ENCODE assay signal across 8 mouse cellular contexts in the genomic region with DNA sequence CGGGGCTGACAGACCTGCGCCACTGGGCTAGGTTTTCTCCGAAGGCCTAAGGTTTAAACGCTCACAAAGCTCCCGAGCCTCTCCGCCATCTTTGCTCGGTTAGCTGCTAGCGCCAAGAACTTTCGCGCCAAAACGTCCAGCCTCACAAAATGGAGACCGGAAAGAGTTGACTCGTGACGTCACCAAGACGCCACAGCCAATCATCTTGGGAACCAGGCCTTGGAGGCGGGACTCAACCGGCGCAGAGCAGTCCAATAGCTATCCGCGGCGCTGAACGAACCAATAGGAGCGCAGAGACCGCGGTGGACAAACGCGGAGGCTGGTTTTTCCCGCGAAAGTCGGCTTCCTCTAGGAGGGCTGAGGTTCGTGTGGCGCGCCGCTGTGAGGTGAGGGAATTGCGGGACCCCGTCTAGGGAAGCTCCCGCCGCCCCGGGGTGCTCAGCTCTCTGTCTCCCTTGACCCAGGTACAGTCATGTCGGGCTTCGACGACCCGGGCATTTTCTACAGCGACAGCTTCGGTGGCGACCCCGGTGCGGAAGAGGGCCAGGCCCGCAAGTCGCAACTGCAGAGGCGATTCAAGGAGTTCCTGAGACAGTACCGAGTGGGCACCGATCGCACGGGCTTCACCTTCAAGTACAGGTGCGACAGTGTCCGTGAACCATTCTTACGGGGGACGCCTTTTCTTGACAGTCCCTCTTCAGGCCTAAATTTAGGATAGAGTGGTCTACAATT. TPM values are rescaled to one million over a fixed set of nuclear protein-coding genes. Genes with fewer than 3 reads are reported as not detected.
DNase-seq lines count a peak whose midpoint lies in the region; ATAC-seq and TF ChIP-seq lines count a peak whose summit lies in the region.

Mcm5 (plus strand) TSS at position 334 of the 732 bp plus-strand sequence.

- TF ChIP-seq POLR2A in ES-Bruce4 (IDR thresholded peaks at IDR 0.05; ENCODE audit: insufficient read depth, low read length): peak; percentile 43

- intact Hi-C loops in heart, postnatal 10 days (cut with DNase I): loop anchor here (2.0 to 5.0 kb wide), 2 partner anchors 15 to 117 kb away; partner anchors contain the start of gene Hmgxb4

- peak within 1 kb of the TSS; percentile 95 for H3K4me3 ChIP-seq in ES-Bruce4 (ENCODE audit: low read depth, low read length)
- peak within 1 kb of the TSS; percentile 78 for H3K4me3 ChIP-seq in forebrain, embryonic 13.5 days
- peak within 1 kb of the TSS; percentile 87 for H3K4me3 ChIP-seq in liver, postnatal 0 days (ENCODE audit: low read depth, low read length)
- peak within 1 kb of the TSS; percentile 62 for H3K4me3 ChIP-seq in neural tube, embryonic 14.5 days (ENCODE audit: low read depth, low read length)

- H3K4me2 ChIP-seq in forebrain, embryonic 13.5 days: peak within 1 kb of the TSS; percentile 78
- H3K4me2 ChIP-seq in liver, postnatal 0 days (ENCODE audit: low read depth, low read length): peak within 1 kb of the TSS; percentile 94
- peak within 1 kb of the TSS; percentile 84 for H3K4me2 ChIP-seq in neural tube, embryonic 14.5 days (ENCODE audit: low read depth, low read length)

- no peak for TF ChIP-seq CTCF in ES-Bruce4 (IDR thresholded peaks at IDR 0.05; ENCODE audit: low read depth, low read length)
- no peak for TF ChIP-seq CTCF in liver, postnatal 0 days (IDR thresholded peaks at IDR 0.05; ENCODE audit: low read depth)

- peak within 1 kb of the TSS; percentile 92 for H3K9ac ChIP-seq in ES-Bruce4 (ENCODE audit: low read depth, poor library complexity, severe bottlenecking)
- H3K9ac ChIP-seq in forebrain, embryonic 13.5 days: peak within 1 kb of the TSS; percentile 77
- peak within 1 kb of the TSS; percentile 89 for H3K9ac ChIP-seq in liver, postnatal 0 days (replicated peaks)
- H3K9ac ChIP-seq in neural tube, embryonic 14.5 days (replicated peaks; ENCODE audit: low read depth, low read length): peak within 1 kb of the TSS; percentile 46

- no peaks in the 10 kb centered on the region for H3K4me1 ChIP-seq in ES-Bruce4 (ENCODE audit: control insufficient read depth, insufficient read depth, low read length)
- H3K4me1 ChIP-seq in forebrain, embryonic 13.5 days: peaks cover 27% of the 10 kb centered on the region
- H3K4me1 ChIP-seq in liver, postnatal 0 days (ENCODE audit: insufficient read depth): peaks cover 9% of the 10 kb centered on the region
- H3K4me1 ChIP-seq in neural tube, embryonic 14.5 days (ENCODE audit: control insufficient read depth, insufficient read depth, low read length): peaks cover 7% of the 10 kb centered on the region; the same call in 1 of the 2 replicates

- under 1% methylated on average over 59 of the region's 59 CpGs for WGBS in forebrain, embryonic 13.5 days
- under 1% methylated on average over 59 of the region's 59 CpGs for WGBS in large intestine, adult 2 months
- WGBS in liver, postnatal 0 days (ENCODE audit: insufficient replicate concordance): under 1% methylated on average over 59 of the region's 59 CpGs
- under 1% methylated on average over 59 of the region's 59 CpGs for WGBS in neural tube, embryonic 14.5 days

- H3K27me3 ChIP-seq in ES-Bruce4 (ENCODE audit: control insufficient read depth, insufficient read depth, low read length, poor library complexity, severe bottlenecking): no peaks in the 10 kb centered on the region
- H3K27me3 ChIP-seq in forebrain, embryonic 13.5 days: no peaks in the 10 kb centered on the region
- H3K27me3 ChIP-seq in liver, postnatal 0 days (ENCODE audit: insufficient read depth, low read length): no peaks in the 10 kb centered on the region
- H3K27me3 ChIP-seq in neural tube, embryonic 14.5 days (ENCODE audit: control insufficient read depth, insufficient read depth, low read length): no peaks in the 10 kb centered on the region

- no peaks in the 10 kb centered on the region for H3K9me3 ChIP-seq in ES-Bruce4 (replicated peaks; ENCODE audit: control insufficient read depth, insufficient read depth, low read length, poor library complexity, severe bottlenecking)
- H3K9me3 ChIP-seq in forebrain, embryonic 13.5 days (replicated peaks): no peaks in the 10 kb centered on the region
- no peaks in the 10 kb centered on the region for H3K9me3 ChIP-seq in liver, postnatal 0 days (ENCODE audit: low read length)
- H3K9me3 ChIP-seq in neural tube, embryonic 14.5 days (ENCODE audit: control insufficient read depth, low read length): no peaks in the 10 kb centered on the region

- no peak for TF ChIP-seq EP300 in ES-Bruce4 (IDR thresholded peaks at IDR 0.05; ENCODE audit: insufficient read depth, low read depth, low read length)
- 0 out of 2 replicates have a peak, but pooled peaks have one; percentile 41 for TF ChIP-seq EP300 in liver, postnatal 0 days (IDR thresholded peaks at IDR 0.05; ENCODE audit: low read depth)

- peak; percentile 100 for DNase-seq in heart, postnatal 10 days
- DNase-seq in large intestine, adult 2 months (ENCODE audit: low read depth, low spot score): peak; percentile 96
- peak; percentile 99 for DNase-seq in liver, postnatal 0 days
- peak; percentile 97 for DNase-seq in testis, postnatal 10 days (ENCODE audit: low spot score)

- ATAC-seq in cerebellum, adult (ENCODE audit: insufficient number of reproducible peaks, low FRiP score, low TSS enrichment): peak; percentile 96
- peak; percentile 99 for ATAC-seq in forebrain, embryonic 13.5 days
- ATAC-seq in liver, postnatal 0 days: peak; percentile 96
- ATAC-seq in neural tube, embryonic 14.5 days (ENCODE audit: low read depth): peak; percentile 99

- peaks cover 44% of the 10 kb centered on the region for H3K36me3 ChIP-seq in ES-Bruce4 (ENCODE audit: control insufficient read depth, insufficient read depth, low read length, poor library complexity, severe bottlenecking)
- peaks cover 34% of the 10 kb centered on the region for H3K36me3 ChIP-seq in forebrain, embryonic 13.5 days (ENCODE audit: poor library complexity, severe bottlenecking)
- H3K36me3 ChIP-seq in liver, postnatal 0 days (replicated peaks; ENCODE audit: insufficient read depth, low read length): peaks cover 27% of the 10 kb centered on the region
- H3K36me3 ChIP-seq in neural tube, embryonic 14.5 days (ENCODE audit: control insufficient read depth, insufficient read depth, low read length): 0 out of 2 replicates have a peak, but pooled peaks cover 6% of the 10 kb centered on the region

- H3K27ac ChIP-seq in ES-Bruce4 (ENCODE audit: insufficient read depth, low read length): peak within 1 kb of the TSS; percentile 97
- H3K27ac ChIP-seq in forebrain, embryonic 13.5 days: peak within 1 kb of the TSS; percentile 79
- peak within 1 kb of the TSS; percentile 86 for H3K27ac ChIP-seq in liver, postnatal 0 days (ENCODE audit: low read depth)
- H3K27ac ChIP-seq in neural tube, embryonic 14.5 days (ENCODE audit: low read depth, low read length): peak within 1 kb of the TSS; percentile 70

RNA-seq across cellular contexts. Expression of gene Mcm5, which starts in this region (rescaled TPM):
- 170 and 177 TPM in 2 replicates for polyA plus RNA-seq in ES-Bruce4 (2011; ENCODE audit: insufficient read depth, insufficient read length, low read depth, missing spikeins)
- 132 and 151 TPM in 2 replicates for polyA plus RNA-seq in forebrain, embryonic 13.5 days (2015; fragmentation: Nextera tagmentation; extraction: Ambion mirVana)
- total RNA-seq in heart, postnatal 10 days (2021): 10 to 100 TPM; 23.1 to 31.7 TPM
- 50.7 and 54.1 TPM in 2 replicates for polyA plus RNA-seq in large intestine, adult 2 months (2012; rRNA removed)
- 43.5 and 55.4 TPM in 2 replicates for polyA plus RNA-seq in liver, postnatal 0 days (2015; fragmentation: Nextera tagmentation; extraction: Ambion mirVana)
- polyA plus RNA-seq in neural tube, embryonic 14.5 days (2014; fragmentation: Nextera tagmentation; extraction: Ambion mirVana): 21.5 and 24.6 TPM in 2 replicates

Comparison
In these comparisons a context has a peak if more than half of its experiments do, and no peak if none do; other contexts are left out.
1. Peak in every context shown above with its lines: DNase-seq, ATAC-seq, H3K4me3 ChIP-seq and H3K27ac ChIP-seq.